Mouse (Mus musculus) lung, postnatal 0 days (tissue): Measurements from ENCODE around the gene Skil.

Source experiments
- CTCF ChIP-seq: IDR thresholded peaks from 2 replicates; pipeline ENCODE4 v1.5.1; 2016; ENCODE audit warnings: antibody characterized with exemption, mild to moderate bottlenecking
- EP300 ChIP-seq: IDR thresholded peaks from 2 replicates; pipeline ENCODE4 v1.6.1; 2016; ENCODE audit warnings: antibody characterized with exemption, mild to moderate bottlenecking, control low read depth

DNA sequence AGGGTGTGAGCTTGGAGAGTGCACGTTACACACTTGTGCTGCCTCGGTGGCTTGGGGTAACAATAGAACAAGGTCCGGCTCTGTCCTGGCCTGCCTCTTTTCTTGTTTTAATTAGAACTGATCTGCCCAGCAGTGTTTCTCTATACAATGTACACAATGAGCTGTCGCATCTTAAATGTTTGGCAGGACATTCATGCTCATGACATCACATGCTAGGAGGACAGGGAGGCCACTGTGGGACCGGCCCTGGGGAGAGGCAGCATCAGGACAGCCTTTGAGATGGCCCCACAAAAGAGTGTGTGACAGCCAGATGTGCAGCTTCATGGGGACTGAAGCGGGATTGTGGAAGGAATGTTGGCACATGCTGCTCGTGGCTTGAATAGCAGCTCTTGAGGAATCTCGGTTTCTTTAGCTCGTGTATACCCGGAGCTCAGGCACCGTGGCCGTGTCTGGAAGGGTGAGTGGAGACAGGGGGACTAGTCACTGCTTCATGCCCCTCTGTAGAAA is 71.6 kb downstream of the Skil start:
- TF ChIP-seq CTCF (no peak), EP300 (no peak)
